ENCODE assay signal across 12 mouse cellular contexts in the genomic region with DNA sequence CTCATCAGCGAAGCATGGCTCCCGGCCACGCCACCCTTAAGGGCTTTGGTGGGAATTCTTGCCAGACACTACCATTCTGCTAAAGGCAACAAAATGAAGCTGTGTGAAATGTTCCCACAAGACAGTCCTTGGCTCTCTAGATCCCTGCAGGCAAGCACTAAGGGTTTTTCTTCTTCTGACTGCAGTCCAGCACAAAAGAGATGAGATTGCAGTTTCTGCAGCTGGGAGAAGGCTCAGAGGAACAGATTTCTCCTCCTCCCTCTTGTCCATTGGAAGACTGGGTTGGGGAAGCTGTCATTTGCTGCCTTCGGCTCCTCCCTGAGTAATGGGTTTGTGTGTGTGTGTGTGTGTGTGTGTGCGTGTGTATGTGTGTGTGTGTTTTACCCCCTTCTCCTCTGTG.
DNase-seq lines count a peak whose midpoint lies in the region; ATAC-seq lines count a peak whose summit lies in the region.
"Had no signal": no experiment of that assay in that cellular context is flagged by ENCODE, and none has a peak within 500 bp of the region (broad histone marks: within the 10 kb centered on the region; RNA-seq: fewer than 3 reads in every experiment).

No protein-coding gene starts in this region.

- intact Hi-C loops in heart, postnatal 25 days (cut with DNase I) = no loop called here

- no peaks in the 10 kb centered on the region for H3K36me3 ChIP-seq in neural tube, embryonic 15.5 days
- H3K36me3 ChIP-seq: liver, embryonic 13.5 days had no signal

- 70% methylated on average over 5 of the region's 5 CpGs for WGBS in neural tube, embryonic 15.5 days

- peak; percentile 95 for DNase-seq in heart, adult 11 months
- DNase-seq in heart, postnatal 4 days = no peak
- DNase-seq in neural tube, embryonic 10.5 days (ENCODE audit: extremely low spot score, low spot score) = no peak
- DNase-seq in heart, postnatal 25 days (ENCODE audit: low spot score) = peak; percentile 13
- DNase-seq in skeletal muscle tissue, adult 2 months (ENCODE audit: low read depth, low spot score) = peak; percentile 61
- no peak for DNase-seq in cerebellum, adult 18-20 months
- DNase-seq in spleen, postnatal 10 days (ENCODE audit: low spot score in 2 of 2) = no peak
- DNase-seq: embryo, embryonic 11 days; liver, embryonic 13.5 days; lung, postnatal 4 days had no signal

- H3K27me3 ChIP-seq in neural tube, embryonic 15.5 days (replicated peaks) = no peaks in the 10 kb centered on the region
- H3K27me3 ChIP-seq: liver, embryonic 13.5 days had no signal

- H3K4me2 ChIP-seq in neural tube, embryonic 15.5 days = no peak overlapping the region
- H3K4me2 ChIP-seq: liver, embryonic 13.5 days had no signal

- H3K4me3 ChIP-seq in neural tube, embryonic 15.5 days (replicated peaks) = no peak overlapping the region
- H3K4me3 ChIP-seq: liver, embryonic 13.5 days had no signal

- H3K27ac ChIP-seq in neural tube, embryonic 15.5 days (replicated peaks) = peak overlapping the region; percentile 20; the same call in 1 of the 2 replicates
- H3K27ac ChIP-seq: liver, embryonic 13.5 days had no signal

- no peaks in the 10 kb centered on the region for H3K9me3 ChIP-seq in neural tube, embryonic 15.5 days (replicated peaks)

- peaks cover 16% of the 10 kb centered on the region for H3K4me1 ChIP-seq in neural tube, embryonic 15.5 days
- H3K4me1 ChIP-seq: liver, embryonic 13.5 days had no signal

- ATAC-seq in neural tube, embryonic 15.5 days (ENCODE audit: low FRiP score) = no peak
- ATAC-seq: intestine, postnatal 0 days had no signal

- no peak overlapping the region; the same call in 1 of the 2 replicates for H3K9ac ChIP-seq in neural tube, embryonic 15.5 days (replicated peaks)
- H3K9ac ChIP-seq: liver, embryonic 13.5 days had no signal

Comparison
In these comparisons a context has a peak if more than half of its experiments do, and no peak if none do; other contexts are left out.
1. DNase-seq: peak in heart, adult 11 months (single experiment), heart, postnatal 25 days (single experiment) and skeletal muscle tissue, adult 2 months (single experiment); none in heart, postnatal 4 days (single experiment), neural tube, embryonic 10.5 days (single experiment), cerebellum, adult 18-20 months (0 of 2) and spleen, postnatal 10 days (0 of 2).